Mouse (Mus musculus) brain, embryonic 14.5 days (tissue): ENCODE measurements at regions not wholly inside any gene's neighbourhood (a gene's known extent, or its start where the extent isn't known, plus 50 kb on each side); places are given as distances from the start of the nearest gene placed in this dataset.

Experiments used
- CTCF ChIP-seq: fragments of 200-500 bp; IDR thresholded peaks from 2 replicates; pipeline ENCODE4 v1.5.1; 2012; ENCODE audit warnings: inconsistent platforms, mild to moderate bottlenecking, moderate library complexity, borderline replicate concordance; ENCODE audit not compliant: insufficient read depth, insufficient read length; ENCODE audit errors: extremely low read depth
- POLR2A ChIP-seq: fragments of 200-500 bp; IDR thresholded peaks from 2 replicates; pipeline ENCODE4 v1.6.1; 2012; ENCODE audit warnings: mild to moderate bottlenecking, inconsistent platforms, borderline replicate concordance; ENCODE audit not compliant: poor library complexity, insufficient read depth, insufficient read length, severe bottlenecking; ENCODE audit errors: extremely low read depth

GRCm38 (mm10) chr6:20572621-20573020, 642.7 kb upstream of the Kcnd2 start:
- no peak for TF ChIP-seq POLR2A
- TF ChIP-seq CTCF: no peak
